Comparison of ENCODE assay signal across 15 mouse cellular contexts in the genomic region with DNA sequence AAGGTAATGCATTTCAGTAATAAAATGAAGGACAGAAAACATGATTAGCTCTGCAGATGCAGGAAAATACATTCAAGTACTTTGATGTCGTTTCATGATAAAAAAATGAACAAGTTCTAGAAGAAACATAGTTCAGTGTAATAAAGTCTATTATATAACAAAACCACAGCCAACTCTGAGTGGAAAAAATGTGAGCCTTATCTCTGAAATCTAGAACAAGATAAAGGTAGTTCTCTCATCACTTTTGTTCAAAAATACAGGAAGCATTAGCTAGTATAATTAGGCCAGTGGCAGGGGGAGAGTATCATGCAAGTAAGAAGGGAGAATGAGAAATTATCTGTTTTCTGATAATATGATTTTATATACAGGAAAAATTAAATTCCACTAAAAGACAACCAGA.
"Had no signal": no experiment of that assay in that cellular context is flagged by ENCODE, and none has a peak within 500 bp of the region (broad histone marks: within the 10 kb centered on the region; RNA-seq: fewer than 3 reads in every experiment).

No protein-coding gene starts in this region.

- DNase-seq: gastrocnemius, adult 2 months; gastrocnemius, postnatal 10 days; gastrocnemius, postnatal 36 days; heart, adult 11 months; heart, adult 2 months; heart, postnatal 14 days; heart, postnatal 36 days; kidney, adult 18-20 months; kidney, adult 8-10 months; kidney, postnatal 14 days; kidney, postnatal 36 days; liver; liver, embryonic 13.5 days had no signal

- ATAC-seq: hindbrain, postnatal 0 days; intestine, embryonic 16.5 days had no signal
